Mouse (Mus musculus): ENCODE measurements around the gene Smr2. TPM values are rescaled to one million over a fixed set of nuclear protein-coding genes. Genes with fewer than 3 reads are reported as not detected.
"Not testable (repeated sequence)": the region's sequence is repeated elsewhere in the genome, so short reads cannot be mapped to it uniquely, and the experiment has no call there.

Smr2 gene
- polyA plus RNA-seq (2015; fragmentation: Nextera tagmentation; extraction: Ambion mirVana): not detected in 2 replicates

DNA sequence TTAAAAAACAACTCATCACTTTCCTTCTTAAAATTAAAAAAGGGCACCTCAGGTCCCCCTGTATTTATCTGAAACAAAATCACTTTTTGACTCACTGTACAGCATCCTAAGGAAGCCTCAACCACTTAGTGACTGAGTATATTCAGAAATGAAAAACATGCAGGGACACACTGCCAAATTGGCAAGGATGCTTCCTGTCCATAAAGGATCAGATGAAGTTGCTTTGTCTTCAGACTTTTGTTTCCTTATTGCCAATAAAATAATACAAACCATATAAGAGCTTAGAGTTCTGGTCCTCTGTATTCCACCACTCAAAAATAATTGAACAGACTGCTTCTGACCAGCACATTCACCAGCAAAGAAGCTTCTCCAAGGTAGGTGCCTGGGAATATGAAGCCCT, at the start of gene Smr2:
TSS of gene Smr2 (plus strand) at position 301 of the 400 bp plus-strand sequence.
- not testable (repeated sequence) for DNase-seq (ENCODE audit: low spot score)

DNA sequence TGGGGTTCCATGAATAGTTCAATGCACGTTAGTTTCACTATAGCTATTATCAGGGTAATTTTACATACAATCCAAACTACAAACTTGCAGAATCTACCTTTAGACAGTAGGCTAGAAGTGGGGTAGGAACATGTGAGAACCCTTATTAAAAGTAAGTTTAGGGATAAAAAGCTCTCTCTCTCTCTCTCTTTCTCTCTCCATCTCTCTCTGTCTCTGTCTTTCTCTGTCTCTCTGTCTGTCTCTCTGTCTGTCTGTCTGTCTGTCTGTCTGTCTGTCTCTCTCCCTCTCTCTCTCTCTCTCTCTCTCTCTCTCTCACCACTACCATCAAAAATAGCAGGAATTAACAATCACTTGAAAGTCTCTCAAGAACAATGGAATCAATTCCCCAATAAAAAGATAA, 25.1 kb downstream of the Smr2 start, which contains the start of gene Gm11116:
TSS of gene Gm11116 (minus strand) at position 101 of the 400 bp plus-strand sequence.
- DNase-seq (ENCODE audit: low spot score): no peak

DNA sequence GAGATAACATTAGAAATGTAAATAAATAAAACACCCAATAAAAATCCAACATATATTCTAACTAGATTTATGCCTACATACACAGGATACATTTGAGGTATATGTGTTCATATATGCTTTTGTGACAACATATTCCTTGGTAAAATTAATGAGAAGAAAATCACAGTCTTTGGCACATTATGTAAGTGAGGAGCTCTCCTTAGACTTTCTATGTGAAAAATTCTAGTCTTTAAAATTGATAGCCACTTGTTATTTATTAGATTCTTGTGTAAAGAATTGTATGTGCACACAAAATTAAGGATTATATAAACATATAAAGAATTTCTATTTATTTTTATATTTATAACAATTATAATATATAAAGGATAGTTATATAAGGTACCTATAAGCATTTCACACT, 67.6 kb downstream of the Smr2 start, which contains the start of gene Gm11115:
TSS of gene Gm11115 (minus strand) at position 101 of the 400 bp plus-strand sequence.
- DNase-seq (ENCODE audit: low spot score): no peak

Other genes with a start within 250 kb of the Smr2 start
- gene Odam, start 201.5 kb upstream of the Smr2 start, polyA plus RNA-seq (2015; fragmentation: Nextera tagmentation; extraction: Ambion mirVana): 0.12 and 0.26 TPM in 2 replicates
- gene Csn3, start 161.0 kb upstream of the Smr2 start, polyA plus RNA-seq (2015; fragmentation: Nextera tagmentation; extraction: Ambion mirVana): 0.27 and 0.39 TPM in 2 replicates
- not detected in 2 replicates for gene 2310003L06Rik, start 117.1 kb upstream of the Smr2 start, polyA plus RNA-seq (2015; fragmentation: Nextera tagmentation; extraction: Ambion mirVana)
- not detected in 2 replicates for gene Gm28434, start 117.0 kb upstream of the Smr2 start, polyA plus RNA-seq (2015; fragmentation: Nextera tagmentation; extraction: Ambion mirVana)
- gene Cabs1, start 107.1 kb upstream of the Smr2 start, polyA plus RNA-seq (2015; fragmentation: Nextera tagmentation; extraction: Ambion mirVana): not detected in 2 replicates
- gene Smr3a, start 84.0 kb upstream of the Smr2 start, polyA plus RNA-seq (2015; fragmentation: Nextera tagmentation; extraction: Ambion mirVana): 0.31 TPM in 1 of 2 replicates, not detected in the other
- not detected in 2 replicates for gene Gm11116, start 25.0 kb downstream of the Smr2 start, polyA plus RNA-seq (2015; fragmentation: Nextera tagmentation; extraction: Ambion mirVana)
- not detected in 2 replicates for gene Gm11115, start 67.5 kb downstream of the Smr2 start, polyA plus RNA-seq (2015; fragmentation: Nextera tagmentation; extraction: Ambion mirVana)
- not detected in 2 replicates for gene Gm7714, start 182.4 kb downstream of the Smr2 start, polyA plus RNA-seq (2015; fragmentation: Nextera tagmentation; extraction: Ambion mirVana)
- not detected in 2 replicates for gene Prol1, start 230.8 kb downstream of the Smr2 start, polyA plus RNA-seq (2015; fragmentation: Nextera tagmentation; extraction: Ambion mirVana)

Measured in thymus, postnatal 0 days (tissue).